Mouse (Mus musculus) liver, embryonic 11.5 days (tissue): ENCODE measurements around the gene Sgk2. TPM values are rescaled to one million over a fixed set of nuclear protein-coding genes. Genes with fewer than 3 reads are reported as not detected.
A peak's percentile ranks its signal among the peaks of the same experiment; 100 is the strongest.
"Not testable (repeated sequence)": the region's sequence is repeated elsewhere in the genome, so short reads cannot be mapped to it uniquely, and the experiment has no call there.

ENCODE experiments used
- ATAC-seq: fragments of 200-750 bp; cut with Nextera tagmentation; replicated peaks from 2 replicates; pipeline ENCODE4 v1.8.0; 2017; ENCODE audit warnings: moderate number of reproducible peaks, mild to moderate bottlenecking, moderate TSS enrichment, moderate library complexity; ENCODE audit not compliant: low FRiP score
- DNase-seq: peaks from one replicate; pipeline ENCODE4 v3.0.0-alpha.2; 2017; ENCODE audit warnings: low spot score
- H3K27ac ChIP-seq: fragments of 300-500 bp; sonication (generic); 2 replicates; pipeline ENCODE4 v1.5.1; 2014; ENCODE audit warnings: mild to moderate bottlenecking, low read depth, low read length, control low read depth
- H3K27me3 ChIP-seq: fragments of 300-500 bp; sonication (generic); replicated peaks from 2 replicates; pipeline ENCODE4 v1.6.1; 2014; ENCODE audit warnings: low read length, mixed read lengths; ENCODE audit not compliant: control insufficient read depth, insufficient read depth
- H3K36me3 ChIP-seq: fragments of 300-500 bp; sonication (generic); 2 replicates; pipeline ENCODE4 v1.6.1; 2014; ENCODE audit warnings: mild to moderate bottlenecking, low read length, moderate library complexity, mixed read lengths; ENCODE audit not compliant: control insufficient read depth, insufficient read depth
- H3K4me1 ChIP-seq: fragments of 300-500 bp; sonication (generic); replicated peaks from 2 replicates; pipeline ENCODE4 v1.6.1; 2014; ENCODE audit warnings: low read length, mixed read lengths; ENCODE audit not compliant: control insufficient read depth, insufficient read depth
- H3K4me2 ChIP-seq: fragments of 300-500 bp; sonication (generic); 2 replicates; pipeline ENCODE4 v1.6.1; 2014; ENCODE audit warnings: mild to moderate bottlenecking, control low read depth, moderate library complexity
- H3K4me3 ChIP-seq: fragments of 300-500 bp; sonication (generic); 2 replicates; pipeline ENCODE4 v1.5.1; 2014; ENCODE audit warnings: low read depth, low read length, control low read depth
- H3K9ac ChIP-seq: fragments of 300-500 bp; sonication (generic); 2 replicates; pipeline ENCODE4 v1.6.1; 2014; ENCODE audit warnings: low read depth, low read length, control low read depth
- H3K9me3 ChIP-seq: fragments of 300-500 bp; sonication (generic); 2 replicates; pipeline ENCODE4 v1.6.1; 2016; ENCODE audit warnings: low read length, inconsistent platforms, mixed read lengths; ENCODE audit not compliant: control insufficient read depth
- WGBS: fragments of 180-500 bp; shearing (Covaris S2); extraction: QIAGEN DNeasy Blood & Tissue Kit; methylation state at CpG from one replicate; pipeline ENCODE4 v1.1.7; 2014; 5-methylcytosine and 5-hydroxymethylcytosine counted together
- polyA plus RNA-seq: library from polyadenylated mRNA; unstranded; fragments of >200 nt; fragmentation: Nextera tagmentation; extraction: Ambion mirVana; gene quantifications from 2 replicates; pipeline ENCODE4 v1.2.1, GENCODE M21; 2014

Gene Sgk2
- polyA plus RNA-seq, 1 experiment from 2014 or later = 2.8 TPM

DNA sequence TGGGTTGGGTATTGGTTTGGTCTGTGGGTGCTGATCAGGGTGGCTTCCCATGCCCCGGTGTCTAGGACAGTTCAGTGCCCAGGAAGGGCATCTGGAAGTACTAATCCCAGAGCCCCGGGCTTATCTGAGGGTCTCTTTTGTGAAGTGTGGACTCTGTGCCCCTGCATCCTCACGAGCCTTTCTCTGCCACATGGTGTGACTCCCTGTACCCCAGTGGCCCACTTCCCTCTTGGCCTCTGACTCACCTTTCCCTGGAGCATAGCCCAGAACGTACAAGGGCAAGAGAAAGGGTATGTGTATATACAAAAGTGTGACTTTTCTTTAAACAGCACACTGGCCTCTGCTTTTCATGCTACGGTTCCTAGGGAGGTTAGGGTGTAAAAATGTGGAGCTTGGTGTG, 68.6 kb downstream of the Sgk2 start:
- 23% methylated on average over 5 of the region's 5 CpGs for WGBS
- Histone ChIP-seq H3K9me3 (no peaks in the 10 kb centered on the region), H3K9ac (peak overlapping the region; percentile 93), H3K36me3 (no peaks in the 10 kb centered on the region; the same call in 1 of the 2 replicates), H3K27me3 (no peaks in the 10 kb centered on the region), H3K4me3 (peak overlapping the region; percentile 89), H3K4me1 (peaks cover 40% of the 10 kb centered on the region), H3K27ac (peak overlapping the region; percentile 82; the same call in 1 of the 2 replicates), H3K4me2 (peak overlapping the region; percentile 93)
- no peak for ATAC-seq
- DNase-seq = no peak

DNA sequence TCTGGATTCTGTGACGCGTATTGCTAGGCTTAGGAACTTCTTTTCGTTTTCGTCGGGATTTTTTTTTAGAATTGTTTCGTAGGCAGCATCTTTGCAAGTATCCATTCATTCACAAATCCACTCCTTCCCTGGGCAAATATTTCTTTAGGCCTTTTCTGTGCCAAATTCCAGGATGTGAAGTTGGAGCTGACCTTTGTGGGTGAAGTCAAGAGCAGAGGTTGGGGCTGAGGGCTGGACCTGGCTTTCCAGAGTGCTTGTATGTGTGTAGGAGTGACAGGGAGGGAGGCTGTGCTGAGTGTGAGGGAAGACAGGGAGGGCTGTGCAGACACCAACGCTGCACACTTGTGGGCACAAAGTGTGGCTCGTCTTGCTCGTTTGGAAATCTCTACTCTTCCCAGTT, 69.5 kb downstream of the Sgk2 start:
- H3K9me3 ChIP-seq = no peaks in the 10 kb centered on the region
- H3K4me1 ChIP-seq = peaks cover 46% of the 10 kb centered on the region
- no peaks in the 10 kb centered on the region for H3K27me3 ChIP-seq
- DNase-seq (no peak), ATAC-seq (no peak)
- H3K36me3 ChIP-seq = no peaks in the 10 kb centered on the region; the same call in 1 of the 2 replicates
- peak overlapping the region; percentile 93 for H3K4me2 ChIP-seq
- H3K9ac ChIP-seq = peak overlapping the region; percentile 32; the same call in 1 of the 2 replicates
- no peak overlapping the region for H3K27ac ChIP-seq
- WGBS = 83% methylated on average over 9 of the region's 9 CpGs
- peak overlapping the region; percentile 89; the same call in 1 of the 2 replicates for H3K4me3 ChIP-seq

DNA sequence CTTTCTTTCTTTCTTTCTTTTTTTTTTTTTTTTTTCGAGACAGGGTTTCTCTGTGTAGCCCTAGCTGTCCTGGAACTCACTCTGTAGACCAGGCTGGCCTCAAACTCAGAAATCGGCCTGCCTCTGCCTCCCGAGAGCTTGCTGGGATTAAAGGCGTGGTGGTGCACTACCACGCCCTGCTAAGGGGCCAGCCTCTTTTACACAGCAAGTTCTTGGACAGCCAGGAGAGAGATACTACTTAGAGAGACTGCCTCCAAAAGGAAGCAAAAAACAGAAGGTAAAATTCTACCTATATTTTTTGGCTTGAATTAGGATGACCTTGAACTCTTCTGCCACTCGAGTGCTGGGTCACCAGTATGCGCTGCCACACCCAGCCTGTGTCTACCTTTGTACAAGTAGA, 71.9 kb downstream of the Sgk2 start:
- H3K4me2 ChIP-seq, H3K4me3 ChIP-seq, H3K9ac ChIP-seq, H3K9me3 ChIP-seq, ATAC-seq, H3K27me3 ChIP-seq, DNase-seq, H3K27ac ChIP-seq: not testable (repeated sequence)
- Histone ChIP-seq H3K4me1 (peaks cover 42% of the 10 kb centered on the region), H3K36me3 (peaks cover 13% of the 10 kb centered on the region)
- 75% methylated on average over 7 of the region's 7 CpGs for WGBS

DNA sequence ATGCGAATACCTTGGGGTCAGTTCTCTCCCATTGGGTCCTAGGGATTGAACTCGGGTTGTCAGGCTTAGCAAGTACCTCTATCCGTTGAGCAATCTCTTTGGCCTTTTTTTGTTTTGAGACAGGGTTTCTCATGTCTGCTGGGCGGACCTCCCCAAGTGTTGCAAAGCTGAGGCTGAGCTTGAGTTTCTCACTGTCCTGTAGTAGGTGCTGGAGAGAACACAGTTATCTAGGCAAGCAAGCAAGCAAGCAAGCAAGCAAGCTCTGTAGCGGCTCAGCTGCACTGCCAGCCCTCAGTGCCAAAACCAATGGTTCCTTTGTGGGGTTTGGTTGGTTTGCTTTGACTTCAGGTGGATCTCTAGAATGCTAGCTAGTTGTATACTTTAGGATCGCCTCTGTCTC, 73.5 kb downstream of the Sgk2 start:
- Histone ChIP-seq H3K4me3 (no peak overlapping the region), H3K4me2 (no peak overlapping the region), H3K9me3 (no peaks in the 10 kb centered on the region), H3K4me1 (peaks cover 37% of the 10 kb centered on the region), H3K27ac (no peak overlapping the region), H3K36me3 (peaks cover 16% of the 10 kb centered on the region), H3K27me3 (no peaks in the 10 kb centered on the region), H3K9ac (no peak overlapping the region)
- DNase-seq (no peak), ATAC-seq (no peak)
- 71% methylated on average over 6 of the region's 6 CpGs for WGBS

DNA sequence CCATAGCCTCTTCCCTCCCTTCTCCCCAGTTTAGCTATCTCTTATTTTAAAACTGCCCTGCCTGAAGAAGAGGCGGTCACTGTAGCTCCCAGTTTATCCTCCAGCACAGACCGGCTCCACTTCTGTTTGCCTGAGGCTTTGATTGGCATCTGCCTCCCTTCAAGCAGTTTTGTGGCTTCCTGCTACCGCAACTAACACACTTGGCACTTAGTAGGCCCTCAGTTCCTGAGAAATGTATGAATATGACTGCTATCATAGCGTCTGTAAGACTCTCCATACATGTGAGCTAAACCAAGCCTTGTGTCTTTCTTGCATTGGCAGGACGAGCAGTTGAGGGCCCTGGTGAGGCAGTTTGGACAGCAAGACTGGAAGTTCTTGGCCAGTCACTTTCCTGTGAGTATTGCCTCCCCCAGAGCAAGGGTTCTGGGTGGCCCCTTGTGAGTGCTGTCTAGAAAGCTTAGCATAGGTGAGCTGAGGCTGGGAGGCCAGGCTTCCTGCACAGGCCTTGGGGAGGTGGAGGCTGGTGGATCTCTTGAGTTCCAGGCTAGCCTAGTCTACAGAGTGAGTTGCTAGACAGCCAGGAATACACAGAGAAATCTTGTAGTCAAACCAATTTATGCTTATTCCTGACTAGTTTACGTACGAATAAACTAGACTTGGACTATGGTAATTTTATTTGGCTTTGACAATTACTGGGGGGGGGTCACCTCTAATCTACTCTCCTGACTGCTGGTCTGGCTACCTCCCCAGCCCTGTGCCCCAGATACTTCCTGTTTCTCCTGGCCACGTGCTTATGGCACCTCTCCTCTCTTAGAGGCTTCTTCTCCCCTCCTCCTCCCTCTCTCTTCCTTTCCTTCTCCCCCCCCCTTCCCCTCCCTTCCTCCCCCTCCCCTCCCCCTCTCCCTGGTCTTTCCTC, 74.3 kb downstream of the Sgk2 start:
- peaks cover 16% of the 10 kb centered on the region for H3K36me3 ChIP-seq
- no peaks in the 10 kb centered on the region for H3K27me3 ChIP-seq
- ATAC-seq = no peak
- H3K4me2 ChIP-seq = no peak overlapping the region
- 53% methylated on average over 8 of the region's 8 CpGs for WGBS
- no peak for DNase-seq
- H3K4me1 ChIP-seq = peaks cover 29% of the 10 kb centered on the region
- no peaks in the 10 kb centered on the region for H3K9me3 ChIP-seq
- H3K27ac ChIP-seq = no peak overlapping the region; the same call in 1 of the 2 replicates
- no peak overlapping the region for H3K9ac ChIP-seq
- H3K4me3 ChIP-seq = no peak overlapping the region

DNA sequence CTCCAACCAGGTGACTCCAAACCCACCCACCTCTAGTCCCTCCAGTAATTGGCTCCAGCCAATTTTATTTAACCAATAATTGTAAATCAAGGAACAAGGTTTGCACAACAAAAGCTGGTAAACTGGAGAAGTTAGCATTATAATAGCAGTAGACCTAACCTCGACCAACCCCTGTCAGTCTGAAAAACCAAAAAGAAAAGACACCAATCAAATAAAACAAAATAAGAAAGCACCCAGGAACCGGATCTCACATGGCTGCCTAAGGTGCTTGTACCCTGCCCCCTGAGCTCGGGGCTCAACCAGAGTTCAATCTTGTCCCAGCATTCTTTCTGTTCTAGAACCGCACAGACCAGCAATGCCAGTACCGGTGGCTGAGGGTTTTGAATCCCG, 75.0 kb downstream of the Sgk2 start:
- WGBS = 83% methylated on average over 6 of the region's 6 CpGs
- Histone ChIP-seq H3K27ac (no peak overlapping the region), H3K36me3 (peaks cover 16% of the 10 kb centered on the region), H3K4me1 (peaks cover 24% of the 10 kb centered on the region), H3K9ac (no peak overlapping the region), H3K27me3 (no peaks in the 10 kb centered on the region), H3K4me3 (no peak overlapping the region), H3K9me3 (no peaks in the 10 kb centered on the region), H3K4me2 (no peak overlapping the region)
- no peak for DNase-seq
- no peak for ATAC-seq

Other genes starting within 250 kb of the Sgk2 start
- 240 and 261 TPM in 2 replicates for gene Srsf6, start 55.8 kb upstream of the Sgk2 start, polyA plus RNA-seq
- 0.05 and 0.08 TPM in 2 replicates for gene L3mbtl1, start 43.9 kb upstream of the Sgk2 start, polyA plus RNA-seq
- gene Ift52, start 30.0 kb downstream of the Sgk2 start, polyA plus RNA-seq = 43.0 and 44.8 TPM in 2 replicates
- gene Mybl2, start 67.4 kb downstream of the Sgk2 start, polyA plus RNA-seq = 69.2 and 70.9 TPM in 2 replicates
- gene Gtsf1l, start 100.5 kb downstream of the Sgk2 start, polyA plus RNA-seq = not detected in 2 replicates
- gene Tox2, start 215.8 kb downstream of the Sgk2 start, polyA plus RNA-seq = 2.0 and 3.3 TPM in 2 replicates